Mouse (Mus musculus): ENCODE data around the gene Smg9.

Smg9 gene

GRCm38 (mm10) chr7:24408186-24408585 lies 8.8 kb downstream of the Smg9 start:
- DNase-seq, result no peak

DNA sequence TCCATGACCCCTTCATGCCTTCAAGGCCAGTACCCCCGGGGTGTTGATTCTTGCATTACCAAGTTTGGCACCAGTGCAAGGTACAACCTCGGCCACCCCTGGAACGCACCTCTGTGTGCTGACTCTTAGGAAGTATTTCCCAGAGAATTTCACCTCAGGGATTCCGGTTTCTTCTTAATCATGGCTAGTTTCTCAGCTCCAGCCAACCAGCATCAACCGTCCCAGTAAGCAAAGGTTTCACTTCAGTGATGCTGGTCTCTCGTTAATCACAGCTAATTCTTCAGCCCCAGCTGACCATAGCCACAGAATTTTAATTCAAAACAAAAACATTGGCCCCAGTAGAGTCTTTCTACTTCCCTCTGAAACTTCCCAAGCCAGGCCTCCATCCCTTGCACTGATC lies 10.7 kb downstream of the Smg9 start:
- DNase-seq, result no peak

GRCm38 (mm10) chr7:24410831-24411230 lies 11.4 kb downstream of the Smg9 start:
- no peak for DNase-seq

- DNase-seq, result no peak
Measured at GRCm38 (mm10) chr7:24413630-24414029, 14.2 kb downstream of the Smg9 start.

- DNase-seq, result no peak
Measured at GRCm38 (mm10) chr7:24415261-24415660, 15.8 kb downstream of the Smg9 start.

GRCm38 (mm10) chr7:24419579-24419978 lies 20.2 kb downstream of the Smg9 start:
- DNase-seq, result no peak

GRCm38 (mm10) chr7:24421648-24422047 lies 22.2 kb downstream of the Smg9 start:
- no peak for DNase-seq

DNA sequence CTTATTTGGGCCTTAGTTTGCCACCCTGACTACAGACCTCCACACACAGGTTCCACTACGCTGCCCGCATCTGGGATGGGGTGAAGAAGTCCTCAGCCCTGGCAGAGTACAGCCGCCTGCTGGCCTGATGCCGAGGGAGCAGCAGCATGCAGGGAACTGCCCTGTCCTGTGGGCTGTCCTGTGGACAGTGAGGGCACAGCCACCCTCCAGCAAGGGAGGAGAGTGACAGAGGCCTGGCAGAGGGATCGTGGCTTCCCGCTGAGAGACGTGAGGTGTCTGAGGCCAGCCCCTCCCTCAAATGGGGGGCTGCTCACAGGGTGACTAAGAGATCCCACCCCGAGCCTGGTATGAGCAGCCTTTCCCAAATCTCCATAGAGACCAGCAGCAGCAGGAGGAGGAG lies 22.8 kb downstream of the Smg9 start:
- no peak for DNase-seq

DNA sequence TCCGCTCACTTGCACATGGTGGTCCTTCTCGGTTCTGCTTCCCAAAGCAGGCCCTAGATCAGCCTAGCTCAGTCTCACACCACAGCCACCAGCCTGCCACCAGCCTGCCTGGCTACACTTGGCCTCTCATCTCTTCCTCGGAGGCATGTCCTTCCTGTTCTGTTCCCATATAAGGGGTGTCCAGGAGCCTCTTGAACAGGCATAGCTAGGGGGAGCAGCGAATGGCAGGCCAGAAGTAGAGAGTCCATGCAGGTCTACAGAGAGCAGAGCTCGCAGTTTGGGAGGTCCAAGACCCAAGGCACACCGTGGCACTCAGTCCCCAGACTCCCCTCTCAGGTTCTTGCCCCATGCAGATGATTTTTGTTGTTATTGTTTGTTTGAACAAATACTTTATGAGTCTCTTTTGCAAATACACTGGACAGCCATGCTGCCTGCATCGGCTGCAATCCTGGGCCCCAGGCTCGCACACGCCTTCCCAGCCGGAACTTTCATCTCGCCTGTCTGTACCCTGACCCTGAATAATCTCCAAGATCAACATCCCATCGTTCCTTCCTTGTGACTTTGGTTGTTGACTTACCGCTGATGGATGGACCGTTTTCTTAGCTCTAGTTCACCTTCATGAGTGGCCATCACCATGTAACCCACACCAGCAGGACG lies 23.8 kb downstream of the Smg9 start:
- no peak for DNase-seq

DNA sequence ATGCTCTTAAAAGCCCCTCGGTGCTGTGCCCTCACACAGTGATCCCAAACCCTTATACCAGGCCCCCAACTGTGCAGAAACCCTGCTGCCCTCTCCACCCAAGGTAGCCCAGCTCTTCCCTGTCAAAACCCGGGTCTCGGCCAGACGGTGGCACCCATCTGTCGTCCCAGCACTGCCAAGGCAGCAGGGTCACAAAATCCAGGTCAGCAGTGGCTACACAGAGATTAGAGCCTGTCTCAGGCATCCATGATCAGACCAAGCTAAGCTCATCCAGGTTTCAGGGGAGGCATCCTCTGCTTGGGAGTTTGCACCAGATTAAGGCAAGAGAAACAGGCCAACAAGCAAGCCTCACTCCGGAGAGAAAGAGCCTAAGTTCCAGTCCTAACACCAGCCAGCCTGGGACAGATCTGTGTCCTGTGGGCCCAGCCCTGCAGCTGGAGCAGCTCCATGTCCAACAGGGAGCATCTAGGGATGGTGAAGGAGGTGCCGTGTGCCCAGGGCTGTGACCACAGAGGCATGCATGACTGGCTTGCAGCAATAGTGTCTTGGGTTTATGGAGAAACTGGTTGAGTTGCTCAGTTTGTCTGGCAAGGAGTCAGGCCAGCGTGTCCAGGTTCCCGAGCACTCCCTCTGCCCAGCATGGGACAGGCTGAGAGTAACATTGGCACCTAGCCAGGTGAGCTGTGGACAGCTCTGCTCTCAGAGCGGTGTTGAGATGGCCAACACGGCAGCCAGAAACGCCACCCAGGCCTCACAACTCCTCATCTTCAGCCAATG lies 24.7 kb downstream of the Smg9 start:
- DNase-seq, result peak in 1 of 2 experiments; percentile 18

DNA sequence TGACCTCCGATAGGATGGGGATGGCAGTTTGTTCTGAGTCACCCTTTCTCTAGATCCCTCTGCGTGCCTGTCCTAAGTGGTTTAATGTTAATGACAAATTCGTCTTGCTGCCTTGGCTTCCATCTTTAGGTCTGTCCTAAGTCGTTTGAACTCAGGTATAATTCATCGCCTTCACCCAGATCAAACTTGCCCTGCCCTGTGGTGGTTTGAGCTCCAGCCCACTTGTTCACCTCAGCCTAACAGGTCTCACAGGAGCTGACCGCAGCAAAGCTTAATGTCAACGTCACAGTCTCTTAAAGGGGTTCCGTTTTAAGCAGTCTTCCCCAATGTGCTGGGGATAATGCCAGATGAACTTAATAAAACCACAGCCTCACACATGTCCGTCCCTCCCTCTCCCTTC lies 26.5 kb downstream of the Smg9 start:
- DNase-seq, result no peak

DNA sequence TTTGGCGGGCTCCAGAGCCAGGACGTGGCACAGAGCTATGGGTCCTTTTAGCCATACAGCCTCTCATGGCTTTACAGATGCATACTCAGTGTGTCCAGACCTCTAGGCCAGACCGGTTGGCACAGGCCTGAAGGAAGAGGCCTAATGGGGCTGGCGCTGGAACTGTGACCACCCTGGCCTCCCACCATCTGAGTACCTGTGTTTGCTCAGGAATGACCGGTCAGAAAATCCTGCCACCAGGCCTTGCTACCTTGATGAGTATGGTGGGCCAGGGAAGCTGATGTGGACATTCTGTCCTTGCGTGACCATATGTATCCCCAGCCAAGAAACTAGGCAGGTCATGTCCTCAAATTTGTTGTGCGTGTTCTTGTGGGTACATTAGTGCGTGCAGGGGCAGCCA lies 27.7 kb downstream of the Smg9 start:
- DNase-seq, result no peak

DNA sequence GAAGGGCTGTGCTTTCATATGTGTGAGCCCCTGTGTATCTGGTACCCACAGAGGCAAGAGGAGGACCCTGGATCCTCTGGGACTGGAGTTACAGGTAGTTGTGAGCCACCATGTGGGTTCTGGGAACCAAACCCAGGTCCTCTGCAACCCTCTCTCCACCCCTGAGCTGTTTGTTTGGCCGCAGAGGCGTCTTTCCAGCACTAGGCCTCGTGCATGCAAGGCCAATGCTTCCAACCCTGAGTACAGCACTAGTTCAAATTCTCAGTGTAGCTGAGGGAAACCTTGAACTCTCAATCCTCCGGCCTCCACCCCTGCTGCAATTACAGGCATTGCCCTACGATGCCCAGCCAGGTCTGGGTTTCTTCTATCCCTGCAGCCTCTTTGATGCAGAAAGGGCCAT lies 29.3 kb downstream of the Smg9 start:
- no peak for DNase-seq

DNA sequence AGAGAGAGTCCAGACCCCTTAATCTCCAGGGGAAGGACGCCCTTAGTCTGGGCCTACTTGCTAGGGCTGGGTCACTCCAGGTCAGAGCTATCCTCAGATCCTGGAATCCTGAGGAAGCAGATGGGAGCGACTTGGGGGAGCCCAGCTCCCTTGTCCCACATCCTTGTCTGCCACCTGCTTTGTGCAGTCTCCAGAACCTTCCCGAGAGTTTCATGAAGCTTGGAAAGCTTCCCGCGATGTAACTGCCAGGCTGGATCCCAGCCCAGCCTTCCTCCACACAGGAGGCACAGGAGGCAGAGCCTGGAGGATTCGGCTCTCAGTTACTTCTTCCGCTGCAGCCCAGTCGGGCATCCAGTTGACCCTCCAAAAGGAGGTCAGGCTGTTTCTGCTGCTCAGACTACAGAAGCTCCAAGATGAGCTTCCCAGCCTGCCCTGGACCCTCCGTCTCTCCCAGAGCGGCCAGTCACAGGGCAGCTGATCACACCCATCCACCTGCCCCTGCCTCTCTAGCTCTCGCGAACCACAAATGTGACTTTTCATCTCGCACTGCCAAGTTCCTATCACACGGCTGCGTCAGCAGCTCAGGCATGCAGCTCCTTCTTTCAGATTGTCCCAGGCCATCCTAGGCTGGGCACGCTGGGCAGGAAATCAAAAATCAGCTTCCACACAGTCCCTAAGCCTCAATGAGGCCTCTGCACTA lies 30.1 kb downstream of the Smg9 start:
- no peak for DNase-seq

DNA sequence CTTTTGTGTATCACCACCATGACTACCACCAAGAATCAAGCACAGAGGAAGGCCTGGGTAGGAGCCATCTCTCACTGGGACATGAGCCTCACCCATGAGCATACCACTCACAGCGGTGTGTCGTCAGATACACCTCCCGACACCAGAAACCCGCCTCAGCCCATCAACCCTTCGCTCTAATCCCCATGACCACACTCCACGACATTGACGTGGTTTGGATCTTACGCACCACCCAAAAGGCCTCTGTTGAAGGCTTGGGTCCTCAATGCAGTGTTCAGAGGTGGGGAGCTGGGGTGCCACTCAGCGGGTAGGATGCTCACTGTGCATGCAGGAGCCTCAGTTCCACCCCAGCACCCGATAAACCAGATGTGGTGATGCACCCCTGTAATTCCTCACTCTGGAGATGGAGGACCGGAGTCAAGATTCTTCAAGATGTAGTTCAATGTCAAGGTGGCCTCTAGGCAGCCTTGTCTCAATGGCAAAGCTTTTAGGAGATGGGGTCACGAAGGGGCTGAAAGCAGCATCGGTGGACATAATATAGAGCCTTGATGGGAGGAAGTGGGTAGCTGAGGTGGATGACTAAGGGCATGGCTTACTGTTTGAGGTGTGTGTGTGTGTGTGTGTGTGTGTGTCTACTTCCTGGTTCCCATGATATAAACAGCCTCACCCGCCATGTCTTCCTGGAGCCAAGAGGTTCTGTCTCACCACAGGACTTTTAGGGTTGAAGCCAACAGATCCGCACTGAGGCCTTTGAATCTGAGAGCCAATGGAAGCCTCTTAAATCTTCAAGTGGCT lies 31.3 kb downstream of the Smg9 start:
- no peak for DNase-seq

DNA sequence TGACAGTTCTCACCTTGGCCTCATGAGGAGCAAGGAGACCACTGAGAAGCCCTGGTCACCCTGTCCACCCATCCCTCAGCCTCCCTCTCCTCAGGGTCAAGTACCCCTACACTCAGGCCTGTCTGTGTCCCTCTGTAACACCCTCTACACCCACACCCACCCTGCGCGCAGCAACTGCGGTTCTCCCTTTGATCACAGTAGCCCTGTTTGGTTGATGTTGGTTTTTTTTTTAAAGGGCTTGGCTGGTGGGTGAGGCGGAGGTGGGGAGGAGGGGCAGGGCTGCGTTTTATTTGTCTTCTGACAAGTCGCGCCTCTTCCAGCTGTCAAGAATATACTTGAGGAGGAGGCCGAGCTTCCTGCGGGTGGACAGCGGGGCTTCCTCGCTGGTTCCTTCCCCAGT lies 32.3 kb downstream of the Smg9 start:
- no peak for DNase-seq

GRCm38 (mm10) chr7:24435305-24435704 lies 35.9 kb downstream of the Smg9 start:
- DNase-seq, result no peak

DNA sequence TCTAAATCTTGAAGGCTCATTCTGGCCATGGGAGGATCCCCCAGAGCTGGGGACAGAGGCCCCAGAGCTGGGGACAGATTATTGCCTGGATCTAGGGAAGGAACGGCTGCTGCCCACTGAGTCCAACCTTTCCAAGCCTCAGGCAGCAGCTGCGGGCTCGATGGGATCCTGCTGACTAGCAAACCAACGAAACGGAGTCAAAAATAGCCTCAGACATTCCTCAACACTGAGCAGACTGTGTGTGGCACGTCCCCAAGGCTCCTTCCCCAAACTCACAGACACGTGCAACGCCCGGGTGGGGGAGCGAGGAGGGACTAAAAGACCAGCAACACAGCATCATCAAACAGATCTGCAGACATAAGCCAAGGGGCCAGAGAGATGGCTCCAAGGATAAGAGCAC lies 38.6 kb downstream of the Smg9 start:
- DNase-seq, result no peak

DNA sequence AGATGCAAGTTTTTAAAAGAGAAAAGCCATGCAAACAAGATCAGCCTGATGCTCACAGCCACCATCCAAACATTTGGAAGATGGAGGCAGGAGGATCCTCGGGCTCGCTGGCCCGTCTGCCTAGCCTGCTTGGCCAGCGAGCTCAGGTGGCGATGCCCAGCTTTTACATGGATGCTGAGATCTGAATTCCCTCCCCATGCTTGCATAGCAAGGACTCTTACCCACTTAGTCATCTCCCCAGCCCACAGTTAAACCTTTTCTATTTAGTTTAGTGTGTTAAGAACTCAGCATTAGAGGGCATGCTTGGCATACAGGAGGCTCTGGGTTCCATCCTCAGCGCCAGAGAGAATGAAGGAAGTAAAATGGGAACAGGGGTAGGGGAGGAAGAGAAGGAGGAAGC lies 39.8 kb downstream of the Smg9 start:
- no peak for DNase-seq

GRCm38 (mm10) chr7:24439891-24440290 lies 40.5 kb downstream of the Smg9 start:
- DNase-seq, result no peak

- DNase-seq, result peak; percentile 78 to 80
Measured at GRCm38 (mm10) chr7:24441785-24442184, 42.4 kb downstream of the Smg9 start.

- peak; percentile 51 to 53 for DNase-seq
Measured at GRCm38 (mm10) chr7:24442313-24442712, 42.9 kb downstream of the Smg9 start.

DNA sequence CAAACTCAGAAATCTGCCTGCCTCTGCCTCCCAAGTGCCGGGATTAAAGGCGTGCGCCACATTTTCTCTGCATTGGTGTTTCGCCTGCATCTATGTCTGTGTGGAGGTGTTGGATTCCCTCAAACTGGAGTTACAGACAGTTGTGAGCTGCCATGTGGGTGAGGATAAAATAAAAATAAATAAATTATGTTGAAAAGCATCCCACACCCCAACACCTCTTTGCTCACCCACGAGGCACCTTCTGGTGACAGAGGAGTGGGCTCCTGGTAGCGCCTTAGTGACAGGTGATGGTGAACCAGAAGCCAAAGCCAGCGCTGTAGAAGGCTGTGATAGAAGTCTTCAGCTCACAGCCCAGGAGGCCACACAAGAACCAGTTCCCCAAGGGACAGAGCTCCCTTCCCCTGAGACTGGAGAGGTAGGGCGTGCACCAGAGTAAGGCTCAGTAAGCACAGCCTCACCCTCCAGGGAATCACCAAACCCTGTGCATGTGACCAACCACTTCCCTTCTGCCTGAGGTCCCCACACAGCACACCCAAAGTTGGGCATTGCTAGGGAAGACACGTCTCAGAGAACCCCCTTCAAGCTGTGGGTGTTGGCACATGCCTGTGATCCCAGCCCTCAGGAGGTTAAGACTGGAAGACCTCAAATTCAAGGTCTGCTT lies 46.0 kb downstream of the Smg9 start:
- peak; percentile 56 to 65 for DNase-seq
